Mouse (Mus musculus): ENCODE results near the gene Gjb4.

Gene Gjb4

DNA sequence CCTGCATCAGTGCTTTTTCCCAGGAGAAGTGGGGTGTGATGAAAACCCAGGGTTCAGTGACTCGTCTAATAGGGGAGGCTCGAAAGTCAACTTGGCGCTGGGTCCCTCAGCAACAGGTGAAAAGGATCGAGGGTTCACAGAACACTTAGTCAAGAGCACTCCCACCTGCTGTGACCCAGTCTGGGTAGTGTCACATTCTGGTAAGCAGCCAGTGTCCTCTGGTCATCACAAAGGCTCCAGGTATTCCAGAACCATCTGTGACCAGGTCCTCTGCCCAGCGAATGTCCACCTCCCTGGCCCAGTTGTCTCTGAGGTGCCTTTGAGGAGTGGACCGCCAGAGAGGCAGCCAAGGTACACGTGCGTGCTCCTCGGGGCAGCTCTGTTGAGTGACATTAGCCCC, 42.3 kb downstream of the Gjb4 start:
- no peak for DNase-seq (ENCODE audit: low read depth, low spot score)

GRCm38 (mm10) chr4:127306915-127307314, 47.0 kb downstream of the Gjb4 start:
- DNase-seq (ENCODE audit: low read depth, low spot score), result no peak

GRCm38 (mm10) chr4:127303796-127304195, 50.1 kb downstream of the Gjb4 start:
- DNase-seq (ENCODE audit: low read depth, low spot score), result no peak

All from retina, adult 2 months (tissue).